In genomic region chr12:79967491-79968255, GRCm38 (mm10) we compare ENCODE assay signal across 9 mouse cellular contexts.
DNase-seq lines count a peak whose midpoint lies in the region; ATAC-seq and TF ChIP-seq lines count a peak whose summit lies in the region.
"Had no signal": no experiment of that assay in that cellular context is flagged by ENCODE, and none has a peak within 500 bp of the region (broad histone marks: within the 10 kb centered on the region; RNA-seq: fewer than 3 reads in every experiment).

No protein-coding gene starts in this region.

- peak overlapping the region; percentile 93 for H3K27ac ChIP-seq in heart, embryonic 10.5 days
- H3K27ac ChIP-seq in lung, embryonic 15.5 days, result peak overlapping the region; percentile 94
- H3K27ac ChIP-seq in embryonic facial prominence, embryonic 12.5 days, result peak overlapping the region; percentile 56

- 0 out of 2 replicates have a peak, but pooled peaks cover 2% of the 10 kb centered on the region for H3K27me3 ChIP-seq in heart, embryonic 10.5 days (ENCODE audit: insufficient read depth, poor library complexity, severe bottlenecking)
- H3K27me3 ChIP-seq in lung, embryonic 15.5 days, result no peaks in the 10 kb centered on the region
- H3K27me3 ChIP-seq in embryonic facial prominence, embryonic 12.5 days, result no peaks in the 10 kb centered on the region
- H3K27me3 ChIP-seq in myocyte (ENCODE audit: control insufficient read depth, insufficient read depth, insufficient read length), result no peaks in the 10 kb centered on the region
- H3K27me3 ChIP-seq: neural tube, embryonic 13.5 days had no signal

- no peak overlapping the region for H3ac ChIP-seq in myocyte (ENCODE audit: control insufficient read depth, insufficient read length)

- H3K4me3 ChIP-seq in heart, embryonic 10.5 days, result 0 out of 2 replicates have a peak overlapping the region, but pooled peaks have one; percentile 16
- no peak overlapping the region for H3K4me3 ChIP-seq in lung, embryonic 15.5 days
- H3K4me3 ChIP-seq in embryonic facial prominence, embryonic 12.5 days, result no peak overlapping the region
- no peak overlapping the region for H3K4me3 ChIP-seq in myocyte
- H3K4me3 ChIP-seq: neural tube, embryonic 13.5 days had no signal

- no peak overlapping the region for H3K4me2 ChIP-seq in lung, embryonic 15.5 days
- H3K4me2 ChIP-seq in embryonic facial prominence, embryonic 12.5 days (replicated peaks), result no peak overlapping the region
- no peak overlapping the region for H3K4me2 ChIP-seq in myocyte (ENCODE audit: low read depth)
- H3K4me2 ChIP-seq: neural tube, embryonic 13.5 days had no signal

- no peak for ATAC-seq in lung, embryonic 15.5 days (ENCODE audit: borderline replicate concordance, extremely low read depth, low FRiP score, low TSS enrichment)
- no peak for ATAC-seq in embryonic facial prominence, embryonic 12.5 days (ENCODE audit: insufficient number of reproducible peaks, insufficient read depth, low FRiP score, low TSS enrichment)

- H3K79me2 ChIP-seq in myocyte (ENCODE audit: control insufficient read depth, insufficient read depth), result no peaks in the 10 kb centered on the region

- intact Hi-C loops in heart, postnatal 36 days (cut with DNase I), result loop anchor here (2.0 to 10.0 kb wide), 4 partner anchors 60 to 613 kb away; no protein-coding TSS in a partner anchor

- peaks cover 78% of the 10 kb centered on the region for H3K4me1 ChIP-seq in heart, embryonic 10.5 days
- peaks cover 76% of the 10 kb centered on the region for H3K4me1 ChIP-seq in lung, embryonic 15.5 days
- H3K4me1 ChIP-seq in embryonic facial prominence, embryonic 12.5 days, result peaks cover 71% of the 10 kb centered on the region

- H3K36me3 ChIP-seq in heart, embryonic 10.5 days, result no peaks in the 10 kb centered on the region
- H3K36me3 ChIP-seq in lung, embryonic 15.5 days, result no peaks in the 10 kb centered on the region
- H3K36me3 ChIP-seq in embryonic facial prominence, embryonic 12.5 days, result no peaks in the 10 kb centered on the region
- no peaks in the 10 kb centered on the region for H3K36me3 ChIP-seq in myocyte (ENCODE audit: control insufficient read depth, insufficient read depth)
- H3K36me3 ChIP-seq: neural tube, embryonic 13.5 days had no signal

- H3K9ac ChIP-seq in lung, embryonic 15.5 days, result no peak overlapping the region
- H3K9ac ChIP-seq in embryonic facial prominence, embryonic 12.5 days, result no peak overlapping the region
- H3K9ac ChIP-seq: neural tube, embryonic 13.5 days had no signal

- H3K9me3 ChIP-seq in heart, embryonic 10.5 days, result no peaks in the 10 kb centered on the region
- H3K9me3 ChIP-seq in lung, embryonic 15.5 days, result no peaks in the 10 kb centered on the region
- H3K9me3 ChIP-seq in embryonic facial prominence, embryonic 12.5 days, result no peaks in the 10 kb centered on the region
- H3K9me3 ChIP-seq: neural tube, embryonic 13.5 days had no signal

- WGBS in heart, embryonic 10.5 days, result 49% methylated on average over 11 of the region's 11 CpGs
- 64% methylated on average over 11 of the region's 11 CpGs for WGBS in lung, embryonic 15.5 days
- WGBS in embryonic facial prominence, embryonic 12.5 days, result 72% methylated on average over 11 of the region's 11 CpGs

- no peak for TF ChIP-seq POLR2A in myocyte (IDR thresholded peaks at IDR 0.05; ENCODE audit: insufficient read length, low read depth)

- peak; percentile 77 for DNase-seq in heart, embryonic 10.5 days (ENCODE audit: low spot score)
- no peak for DNase-seq in heart, postnatal 36 days
- DNase-seq in lung, postnatal 4 days, result no peak
- no peak for DNase-seq in spleen, adult 12 weeks (ENCODE audit: low spot score)
- DNase-seq in urinary bladder, postnatal 25 days (ENCODE audit: low spot score), result no peak

TF ChIP-seq in myocyte, 11 proteins besides CTCF, POLR2A, EP300 and RAD21:
- TF ChIP-seq MYOG (IDR thresholded peaks at IDR 0.05; ENCODE audit: control insufficient read depth in 1 of 3, insufficient read depth in 1 of 3, insufficient read length in 2 of 3, low read depth in 2 of 3) (no peak), MYOD1 (IDR thresholded peaks at IDR 0.05; ENCODE audit: control insufficient read depth in 1 of 3, insufficient read length in 2 of 3, low read depth in 2 of 3) (peak in 2 of 3 experiments; percentile 6 to 15), REST (IDR thresholded peaks at IDR 0.05; ENCODE audit: insufficient read depth, insufficient read length) (no peak)
